Mouse (Mus musculus): ENCODE measurements at regions not wholly inside any gene's neighbourhood (a gene's known extent, or its start where the extent isn't known, plus 50 kb on each side); places are given as distances from the start of the nearest gene placed in this dataset.

DNA sequence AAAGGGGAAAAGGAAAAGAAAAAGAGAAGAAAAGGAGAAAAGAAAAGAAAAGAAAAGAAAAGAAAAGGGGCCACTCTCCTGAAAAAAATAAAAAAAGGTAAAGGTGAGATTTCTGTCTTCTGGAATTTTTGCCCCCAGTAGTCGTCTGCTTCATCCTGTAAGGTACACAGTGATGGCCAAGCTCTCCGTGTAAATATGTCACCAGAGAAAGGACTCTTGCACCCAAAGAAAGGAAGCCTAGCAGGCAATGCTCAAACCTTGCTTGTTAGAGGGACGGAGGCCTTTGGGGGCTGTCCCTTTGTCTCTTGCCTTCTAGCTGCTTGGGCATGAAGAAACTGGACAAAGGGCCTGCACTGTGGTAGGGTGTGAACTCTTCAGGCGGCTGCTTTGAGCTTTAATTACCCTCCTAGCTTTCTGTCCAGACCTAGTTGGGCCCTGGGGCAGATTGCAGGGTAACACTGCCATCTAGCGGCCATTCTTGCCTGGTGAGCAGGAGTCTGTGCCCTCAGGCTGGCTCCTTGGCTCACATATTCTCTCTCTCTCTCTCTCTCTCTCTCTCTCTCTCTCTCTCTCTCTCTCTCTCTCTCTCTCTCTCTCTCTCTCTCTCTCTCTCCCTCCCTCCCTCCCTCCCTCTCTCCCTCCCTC, 367.7 kb upstream of the Vrk2 start:
- no peaks in the 10 kb centered on the region for H3K4me1 ChIP-seq (ENCODE audit: control insufficient read depth, insufficient read depth, low read length)
- H3K9ac ChIP-seq (ENCODE audit: low read length), result no peak overlapping the region
- peak; percentile 96 for DNase-seq (ENCODE audit: low spot score)
- ATAC-seq (ENCODE audit: insufficient number of reproducible peaks, low FRiP score, low TSS enrichment, low read depth), result peak; percentile 94
- no peak overlapping the region for H3K4me2 ChIP-seq (ENCODE audit: low read depth, severe bottlenecking)
- no peaks in the 10 kb centered on the region for H3K27me3 ChIP-seq (ENCODE audit: control insufficient read depth, insufficient read depth, low read length)
- no peaks in the 10 kb centered on the region for H3K9me3 ChIP-seq (ENCODE audit: control insufficient read depth, low read length)
- H3K36me3 ChIP-seq (ENCODE audit: control insufficient read depth, insufficient read depth, low read length), result no peaks in the 10 kb centered on the region
- WGBS, result 11% methylated on average over 5 of the region's 5 CpGs
- no peak overlapping the region for H3K27ac ChIP-seq (replicated peaks; ENCODE audit: low read depth, low read length)
- H3K4me3 ChIP-seq (ENCODE audit: low read depth, low read length), result no peak overlapping the region

GRCm38 (mm10) chr11:26956153-26956552, 362.4 kb upstream of the Vrk2 start:
- Histone ChIP-seq H3K4me3 (ENCODE audit: low read depth, low read length) (no peak overlapping the region), H3K36me3 (ENCODE audit: control insufficient read depth, insufficient read depth, low read length) (no peaks in the 10 kb centered on the region), H3K27ac (replicated peaks; ENCODE audit: low read depth, low read length) (no peak overlapping the region), H3K4me1 (ENCODE audit: control insufficient read depth, insufficient read depth, low read length) (no peaks in the 10 kb centered on the region), H3K9ac (ENCODE audit: low read length) (no peak overlapping the region), H3K4me2 (ENCODE audit: low read depth, severe bottlenecking) (no peak overlapping the region), H3K9me3 (ENCODE audit: control insufficient read depth, low read length) (no peaks in the 10 kb centered on the region), H3K27me3 (ENCODE audit: control insufficient read depth, insufficient read depth, low read length) (no peaks in the 10 kb centered on the region)
- ATAC-seq (ENCODE audit: insufficient number of reproducible peaks, low FRiP score, low TSS enrichment, low read depth) (no peak), DNase-seq (ENCODE audit: low spot score) (no peak)
- 68% methylated on average over 3 of the region's 3 CpGs for WGBS

- H3K4me1 ChIP-seq (ENCODE audit: control insufficient read depth, insufficient read depth, low read length), result no peaks in the 10 kb centered on the region
- no peaks in the 10 kb centered on the region for H3K36me3 ChIP-seq (ENCODE audit: control insufficient read depth, insufficient read depth, low read length)
- H3K9me3 ChIP-seq (ENCODE audit: control insufficient read depth, low read length), result no peaks in the 10 kb centered on the region
- H3K9ac ChIP-seq (ENCODE audit: low read length), result no peak overlapping the region
- H3K4me2 ChIP-seq (ENCODE audit: low read depth, severe bottlenecking), result no peak overlapping the region
- whole genome bisulfite sequencing, result 48% methylated on average over 3 of the region's 3 CpGs
- H3K4me3 ChIP-seq (ENCODE audit: low read depth, low read length), result no peak overlapping the region
- H3K27me3 ChIP-seq (ENCODE audit: control insufficient read depth, insufficient read depth, low read length), result no peaks in the 10 kb centered on the region
- DNase-seq (ENCODE audit: low spot score), result no peak
- ATAC-seq (ENCODE audit: insufficient number of reproducible peaks, low FRiP score, low TSS enrichment, low read depth), result no peak
- no peak overlapping the region for H3K27ac ChIP-seq (replicated peaks; ENCODE audit: low read depth, low read length)
Measured at GRCm38 (mm10) chr11:26931766-26932165, 338.0 kb upstream of the Vrk2 start.

DNA sequence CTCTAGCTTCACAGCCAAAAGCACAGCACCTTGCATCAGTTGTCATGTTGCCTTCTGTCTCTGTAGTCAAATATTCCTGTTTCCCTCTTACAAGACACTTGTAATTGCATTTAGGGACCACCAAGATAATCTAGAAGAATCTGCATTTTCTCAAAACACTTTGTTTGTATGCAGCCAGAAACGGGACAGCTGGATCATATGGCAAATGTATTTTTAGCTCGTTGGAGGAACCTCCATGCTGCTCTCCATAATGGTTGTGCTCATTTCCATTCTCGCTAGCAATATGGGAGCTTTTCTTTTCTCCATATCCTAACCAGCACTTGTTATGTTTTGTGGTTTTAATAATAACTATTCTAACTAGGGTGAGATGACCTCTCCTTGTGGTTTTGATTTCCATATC, 313.3 kb upstream of the Vrk2 start:
- H3K4me2 ChIP-seq (ENCODE audit: low read depth, severe bottlenecking), result no peak overlapping the region
- WGBS, result 84% methylated on average over 3 of the region's 3 CpGs

GRCm38 (mm10) chr11:26881635-26882034, 287.8 kb upstream of the Vrk2 start:
- Histone ChIP-seq H3K4me3 (ENCODE audit: low read depth, low read length) (no peak overlapping the region), H3K9ac (ENCODE audit: low read length) (no peak overlapping the region), H3K27me3 (ENCODE audit: control insufficient read depth, insufficient read depth, low read length) (no peaks in the 10 kb centered on the region), H3K4me2 (ENCODE audit: low read depth, severe bottlenecking) (no peak overlapping the region), H3K27ac (replicated peaks; ENCODE audit: low read depth, low read length) (no peak overlapping the region), H3K36me3 (ENCODE audit: control insufficient read depth, insufficient read depth, low read length) (no peaks in the 10 kb centered on the region), H3K9me3 (ENCODE audit: control insufficient read depth, low read length) (no peaks in the 10 kb centered on the region), H3K4me1 (ENCODE audit: control insufficient read depth, insufficient read depth, low read length) (no peaks in the 10 kb centered on the region)
- no peak for ATAC-seq (ENCODE audit: insufficient number of reproducible peaks, low FRiP score, low TSS enrichment, low read depth)
- 46% methylated on average over 6 of the region's 6 CpGs for WGBS
- DNase-seq (ENCODE audit: low spot score), result no peak

More for the DNA sequence above, 313.3 kb upstream of the Vrk2 start:
- H3K27me3 ChIP-seq (ENCODE audit: control insufficient read depth, insufficient read depth, low read length), result no peaks in the 10 kb centered on the region
- ATAC-seq (ENCODE audit: insufficient number of reproducible peaks, low FRiP score, low TSS enrichment, low read depth), result no peak
- DNase-seq (ENCODE audit: low spot score), result no peak
- no peaks in the 10 kb centered on the region for H3K4me1 ChIP-seq (ENCODE audit: control insufficient read depth, insufficient read depth, low read length)
- no peak overlapping the region for H3K27ac ChIP-seq (replicated peaks; ENCODE audit: low read depth, low read length)
- no peak overlapping the region for H3K9ac ChIP-seq (ENCODE audit: low read length)
- H3K4me3 ChIP-seq (ENCODE audit: low read depth, low read length), result no peak overlapping the region
- no peaks in the 10 kb centered on the region for H3K36me3 ChIP-seq (ENCODE audit: control insufficient read depth, insufficient read depth, low read length)
- no peaks in the 10 kb centered on the region for H3K9me3 ChIP-seq (ENCODE audit: control insufficient read depth, low read length)

Measured in limb, embryonic 11.5 days (tissue).